ENCODE assay signal across 7 mouse cellular contexts in genomic region chr15:79658531-79659375, GRCm38 (mm10). TPM values are rescaled to one million over a fixed set of nuclear protein-coding genes. Genes with fewer than 3 reads are reported as not detected.
DNase-seq lines count a peak whose midpoint lies in the region; ATAC-seq lines count a peak whose summit lies in the region.

Gene Fam227a, minus strand, starts transcription at chr15:79658956.
Gene Cby1, plus strand, starts transcription at chr15:79659199.

- no peaks in the 10 kb centered on the region for H3K27me3 ChIP-seq in intestine, embryonic 16.5 days (replicated peaks; ENCODE audit: control insufficient read depth, insufficient read depth, low read length)
- H3K27me3 ChIP-seq in midbrain, embryonic 11.5 days (ENCODE audit: control insufficient read depth, insufficient read depth, low read length), result no peaks in the 10 kb centered on the region

- ATAC-seq in intestine, embryonic 16.5 days, result peak; percentile 94
- peak; percentile 89 for ATAC-seq in midbrain, embryonic 11.5 days (ENCODE audit: low FRiP score)

- peak within 1 kb of the TSS; percentile 94 for H3K27ac ChIP-seq in intestine, embryonic 16.5 days (ENCODE audit: low read length)
- H3K27ac ChIP-seq in midbrain, embryonic 11.5 days (ENCODE audit: low read depth, low read length), result peak within 1 kb of the TSS; percentile 96

- peak within 1 kb of the TSS; percentile 92 for H3K4me2 ChIP-seq in intestine, embryonic 16.5 days (ENCODE audit: low read depth, low read length)
- peak within 1 kb of the TSS; percentile 77 for H3K4me2 ChIP-seq in midbrain, embryonic 11.5 days

- peak within 1 kb of the TSS; percentile 81 for H3K4me3 ChIP-seq in intestine, embryonic 16.5 days (ENCODE audit: low read length)
- H3K4me3 ChIP-seq in midbrain, embryonic 11.5 days (ENCODE audit: low read depth, low read length), result peak within 1 kb of the TSS; percentile 79

- WGBS in intestine, embryonic 16.5 days, result under 1% methylated on average over 55 of the region's 55 CpGs
- WGBS in midbrain, embryonic 11.5 days, result under 1% methylated on average over 55 of the region's 55 CpGs

- intact Hi-C loops in gastrocnemius, postnatal 36 days (cut with DNase I), result no loop called here
- intact Hi-C loops in left cerebral cortex, postnatal 36 days (cut with DNase I), result loop anchor here (10.0 kb wide), 1 partner anchor 434 kb away; the partner anchor contains the start of genes Gm49486 and Pick1

- peak; percentile 94 to 97 for DNase-seq in adrenal gland, adult 18-20 months (ENCODE audit: low spot score in 2 of 2)
- peak; percentile 95 for DNase-seq in embryo, embryonic 11 days
- DNase-seq in gastrocnemius, postnatal 36 days, result peak; percentile 93 to 98
- DNase-seq in left cerebral cortex, postnatal 36 days (ENCODE audit: low spot score in 2 of 2), result peak; percentile 97 to 98
- peak; percentile 100 for DNase-seq in midbrain, embryonic 11.5 days (ENCODE audit: low spot score, missing footprints)
- peak; percentile 89 for DNase-seq in skeletal muscle tissue, adult 2 months (ENCODE audit: low read depth, low spot score)

- H3K9me3 ChIP-seq in intestine, embryonic 16.5 days (ENCODE audit: control insufficient read depth, low read length), result no peaks in the 10 kb centered on the region
- H3K9me3 ChIP-seq in midbrain, embryonic 11.5 days (ENCODE audit: control insufficient read depth, low read length), result no peaks in the 10 kb centered on the region

- H3K4me1 ChIP-seq in intestine, embryonic 16.5 days (ENCODE audit: control insufficient read depth, insufficient read depth, low read length), result peaks cover 7% of the 10 kb centered on the region; the same call in 1 of the 2 replicates
- H3K4me1 ChIP-seq in midbrain, embryonic 11.5 days (ENCODE audit: control insufficient read depth, insufficient read depth, low read length), result peaks cover 5% of the 10 kb centered on the region; the same call in 1 of the 2 replicates

- no peaks in the 10 kb centered on the region for H3K36me3 ChIP-seq in intestine, embryonic 16.5 days (ENCODE audit: control insufficient read depth, insufficient read depth, low read length)
- H3K36me3 ChIP-seq in midbrain, embryonic 11.5 days (ENCODE audit: control insufficient read depth, insufficient read depth, low read length), result 0 out of 2 replicates have a peak, but pooled peaks cover 4% of the 10 kb centered on the region

- peak within 1 kb of the TSS; percentile 86 for H3K9ac ChIP-seq in intestine, embryonic 16.5 days (ENCODE audit: low read depth, low read length)
- H3K9ac ChIP-seq in midbrain, embryonic 11.5 days (ENCODE audit: low read length), result peak within 1 kb of the TSS; percentile 90

RNA-seq across cellular contexts. Expression of gene Fam227a, which starts in this region (rescaled TPM):
- 1 to 10 TPM; 1.5 to 2.0 TPM for total RNA-seq in adrenal gland, adult 18-20 months (2021)
- under 1 TPM; 0.81 to 0.87 TPM for total RNA-seq in gastrocnemius, postnatal 36 days (2021)
- 0.60 and 0.72 TPM in 2 replicates for polyA plus RNA-seq in intestine, embryonic 16.5 days (2015; fragmentation: Nextera tagmentation; extraction: Ambion mirVana)
- total RNA-seq in left cerebral cortex, postnatal 36 days (2021), result 10 to 100 TPM in 1 of 2 experiments, 1 to 10 TPM in 1; 8.0 to 13.2 TPM
- 2.2 and 3.7 TPM in 2 replicates for polyA plus RNA-seq in midbrain, embryonic 11.5 days (2014; fragmentation: Nextera tagmentation; extraction: Ambion mirVana)

RNA-seq across cellular contexts. Expression of gene Cby1, which starts in this region (rescaled TPM):
- 10 to 100 TPM; 16.9 to 18.7 TPM for total RNA-seq in adrenal gland, adult 18-20 months (2021)
- total RNA-seq in gastrocnemius, postnatal 36 days (2021), result 10 to 100 TPM; 12.1 to 14.5 TPM
- polyA plus RNA-seq in intestine, embryonic 16.5 days (2015; fragmentation: Nextera tagmentation; extraction: Ambion mirVana), result 37.1 and 37.2 TPM in 2 replicates
- total RNA-seq in left cerebral cortex, postnatal 36 days (2021), result 10 to 100 TPM; 43.5 to 56.1 TPM
- 85.1 and 87.4 TPM in 2 replicates for polyA plus RNA-seq in midbrain, embryonic 11.5 days (2014; fragmentation: Nextera tagmentation; extraction: Ambion mirVana)

Comparison
In these comparisons a context has a peak if more than half of its experiments do, and no peak if none do; other contexts are left out.
1. Peak in every context shown above with its lines: DNase-seq, ATAC-seq, H3K4me3 ChIP-seq and H3K27ac ChIP-seq.